Mouse (Mus musculus) fat pad, adult 2 months (tissue): Measurements from ENCODE around the gene Impg1.
"Not testable (repeated sequence)": the region's sequence is repeated elsewhere in the genome, so short reads cannot be mapped to it uniquely, and the experiment has no call there.

Experiments used
- DNase-seq: peaks from one replicate; pipeline ENCODE4 v3.0.0-alpha.2; 2011; ENCODE audit warnings: low read depth, low spot score; ENCODE audit errors: extremely low read depth

Impg1 gene

DNA sequence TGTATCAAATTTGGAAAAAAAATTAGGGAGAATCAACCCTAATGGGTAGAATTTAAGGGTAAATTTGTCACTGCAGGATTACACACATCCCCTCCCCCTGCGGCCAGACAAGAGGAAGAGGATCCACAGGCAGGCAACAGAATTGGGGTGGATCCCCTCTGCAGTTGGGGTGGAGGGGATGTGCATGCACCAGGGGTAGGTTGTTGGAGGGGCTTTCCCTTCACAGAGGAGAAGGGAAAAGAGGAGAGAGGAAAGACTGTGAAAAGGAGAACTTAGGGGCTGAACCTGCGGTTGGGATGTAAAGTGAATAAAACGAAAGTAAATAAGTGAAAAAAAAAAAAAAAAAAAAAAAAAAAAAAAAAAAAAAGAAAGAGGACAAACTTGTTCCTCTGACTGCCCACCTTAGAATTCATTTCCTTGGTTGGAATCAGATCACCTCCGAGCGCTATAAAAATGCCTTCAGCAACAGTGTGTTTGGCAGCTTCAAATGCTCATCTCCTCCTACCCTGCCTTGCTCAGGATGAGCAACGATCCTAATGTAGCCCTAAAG is 120.8 kb downstream of the Impg1 start:
- no peak for DNase-seq

DNA sequence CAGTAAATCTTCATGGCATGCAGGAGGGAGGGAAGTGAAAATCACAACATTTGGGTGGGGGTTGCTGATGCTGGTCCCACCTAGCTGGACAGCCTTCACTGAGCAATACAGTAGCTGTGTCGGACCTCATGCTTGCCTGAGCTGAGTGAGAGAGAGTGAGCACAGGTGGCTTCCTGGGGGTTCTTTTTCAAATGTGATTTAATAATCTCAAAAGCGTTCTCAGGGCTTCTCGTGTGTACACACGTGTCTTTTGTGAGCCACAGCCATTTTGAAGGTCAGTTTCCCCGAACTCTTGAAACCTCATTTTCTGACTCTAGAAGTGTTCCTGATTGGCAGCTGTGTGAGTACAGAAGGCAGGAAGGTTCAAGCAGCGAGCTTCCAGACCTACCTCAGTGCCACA is 122.8 kb downstream of the Impg1 start:
- no peak for DNase-seq

DNA sequence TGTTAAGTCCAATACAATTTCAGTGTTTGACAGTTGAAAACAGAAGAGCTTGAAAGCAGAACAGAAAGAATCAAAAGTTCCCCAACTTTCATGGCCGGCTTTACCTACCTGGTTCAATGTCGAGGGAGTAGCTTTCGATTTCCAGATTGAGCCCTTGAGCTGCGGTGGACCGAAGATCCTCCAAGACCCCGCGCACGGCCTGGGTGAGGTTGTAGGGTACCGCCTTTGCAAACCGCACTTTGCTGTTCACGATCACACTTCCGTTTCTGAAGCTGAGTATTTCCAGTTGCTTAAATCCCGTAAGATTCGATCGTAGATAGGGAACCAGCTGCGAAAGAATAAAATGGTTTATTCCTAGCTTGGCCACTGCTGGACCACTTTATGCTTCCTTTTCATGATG is 123.5 kb downstream of the Impg1 start:
- no peak for DNase-seq

DNA sequence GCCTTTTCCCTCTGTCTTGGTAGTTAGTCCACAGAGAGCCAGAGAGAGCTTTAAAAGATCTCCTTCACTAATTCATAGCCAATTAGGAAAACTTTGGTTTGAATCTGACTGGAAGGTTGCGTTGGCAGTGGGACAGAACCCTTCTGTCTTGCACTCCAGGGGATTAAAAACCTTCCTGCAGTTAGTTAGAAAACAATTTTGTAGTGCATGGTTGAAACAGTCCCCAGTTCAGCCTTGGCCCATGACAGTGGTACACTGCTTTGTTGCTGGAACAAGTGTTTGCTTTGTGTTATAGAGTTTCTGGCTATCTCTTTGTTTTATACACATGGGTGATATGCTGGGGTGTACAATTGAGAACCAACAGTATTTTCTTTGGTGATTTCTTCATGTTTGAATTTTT is 124.4 kb downstream of the Impg1 start:
- no peak for DNase-seq

DNA sequence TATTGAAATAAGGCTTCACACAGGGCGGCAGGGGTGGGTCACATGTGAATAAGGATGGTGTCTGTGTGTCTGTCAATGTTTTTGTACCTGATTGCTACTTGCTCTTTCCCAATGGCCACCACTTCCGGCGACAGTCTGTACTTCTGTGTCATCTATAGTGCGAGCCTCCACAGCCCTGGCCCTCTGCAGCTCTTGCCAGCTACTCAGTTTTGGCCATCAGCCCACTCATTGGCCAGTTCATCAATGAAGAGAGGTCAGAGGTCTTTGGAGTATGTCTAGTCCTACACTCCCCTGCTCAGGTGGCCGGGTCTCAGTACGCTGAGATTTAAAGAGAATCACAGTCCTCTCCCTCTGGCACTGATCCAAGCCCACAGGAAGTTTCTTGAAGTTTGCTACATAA is 127.3 kb downstream of the Impg1 start:
- DNase-seq = no peak

DNA sequence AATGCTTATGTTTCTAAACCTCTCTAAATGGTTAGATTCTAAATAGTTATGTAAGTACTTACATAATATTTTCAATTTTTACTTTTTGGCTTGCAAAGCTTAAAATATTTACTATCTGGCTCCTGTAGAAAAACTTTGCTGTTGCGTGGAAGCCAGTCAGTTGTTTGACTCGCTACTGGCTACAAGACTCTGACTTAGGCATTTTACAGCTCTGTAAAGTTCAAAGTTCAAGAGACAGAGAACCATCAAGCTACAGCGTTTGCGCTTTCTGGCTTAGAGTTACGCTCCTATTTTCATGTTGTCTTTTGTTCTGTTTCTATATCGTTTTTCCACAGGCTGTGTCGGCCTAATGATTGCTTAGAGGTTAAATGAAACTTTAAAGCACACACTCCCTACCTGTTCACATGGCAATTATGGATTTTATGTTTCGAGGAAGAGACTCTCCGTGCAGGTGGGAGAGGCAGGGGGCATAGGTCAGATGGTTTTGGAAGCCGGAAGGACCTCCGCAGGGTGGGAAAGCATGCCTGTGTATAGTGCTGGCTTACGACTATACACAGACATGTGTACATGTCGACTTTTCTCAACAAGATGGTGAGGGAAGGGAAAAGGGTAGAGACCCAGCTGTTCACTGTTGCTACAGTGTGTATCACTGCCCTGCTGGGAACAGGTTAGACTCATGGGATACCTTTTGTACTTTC is 129.5 kb downstream of the Impg1 start:
- no peak for DNase-seq

DNA sequence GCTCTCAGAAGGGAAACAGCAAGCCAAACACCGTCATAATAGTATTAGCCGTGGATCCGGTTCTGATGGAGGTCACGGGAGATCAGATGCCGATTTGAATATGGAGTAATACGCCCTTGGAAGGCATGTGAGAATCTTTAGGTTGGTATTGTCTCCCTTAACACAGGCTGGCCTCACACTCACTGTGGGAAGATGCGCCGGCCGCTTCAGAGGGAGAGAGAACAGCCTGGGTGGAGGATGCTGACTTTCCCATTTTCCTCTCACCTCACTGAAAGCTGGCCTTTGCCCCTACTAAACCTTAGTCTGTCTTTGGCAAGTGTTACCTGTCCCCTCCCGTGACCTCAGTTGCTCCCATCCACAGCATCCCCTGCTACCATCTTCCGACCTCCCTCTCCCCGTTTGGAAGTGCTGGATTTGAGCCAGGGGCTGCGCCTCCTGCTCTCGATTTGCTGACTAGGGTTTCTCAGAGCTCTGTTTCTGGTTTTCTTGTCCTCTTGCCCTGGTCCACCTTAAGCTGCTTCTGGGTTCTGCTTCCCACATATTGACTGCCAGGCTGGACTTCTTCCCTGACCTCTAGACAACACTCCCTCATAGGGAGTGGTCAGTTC is 131.2 kb downstream of the Impg1 start:
- DNase-seq = no peak

DNA sequence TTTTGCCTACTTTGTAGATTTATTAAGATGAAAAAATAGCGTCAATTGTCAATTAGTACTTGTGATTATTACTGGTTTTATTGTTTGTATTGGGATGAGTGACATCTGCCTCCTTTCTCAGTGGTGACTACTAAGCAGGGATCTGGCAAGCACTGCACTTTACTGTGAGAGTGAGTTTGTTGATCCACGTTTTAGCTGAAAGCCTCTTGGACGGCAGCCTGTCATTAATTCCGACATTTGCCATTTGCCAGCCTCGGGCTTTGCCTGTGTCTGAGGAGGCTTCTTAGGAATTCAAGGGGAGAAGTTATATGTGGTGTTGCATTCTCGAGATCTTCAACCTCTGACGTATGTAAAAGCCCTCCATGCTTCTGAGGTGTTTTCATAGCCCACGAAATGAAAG is 131.8 kb downstream of the Impg1 start:
- no peak for DNase-seq

DNA sequence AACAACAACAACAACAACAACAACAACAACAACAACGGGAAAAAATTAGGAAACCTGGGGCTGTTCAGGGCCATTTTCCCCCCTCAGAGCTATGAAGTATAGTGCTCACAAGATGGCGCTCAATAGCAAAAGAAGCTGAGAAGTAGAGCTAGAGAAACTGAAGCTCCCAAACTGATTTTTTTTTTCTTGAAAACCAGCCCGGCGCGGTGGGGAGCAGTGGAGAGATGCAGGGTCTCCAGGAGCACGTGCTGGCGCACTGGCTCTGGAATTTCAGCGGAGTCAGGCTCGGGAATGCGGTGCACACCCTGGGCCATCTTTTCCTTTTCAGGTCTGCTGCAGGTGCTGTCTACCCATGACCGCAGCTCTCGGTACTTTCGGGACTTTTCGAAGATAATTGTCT is 133.1 kb downstream of the Impg1 start:
- no peak for DNase-seq

DNA sequence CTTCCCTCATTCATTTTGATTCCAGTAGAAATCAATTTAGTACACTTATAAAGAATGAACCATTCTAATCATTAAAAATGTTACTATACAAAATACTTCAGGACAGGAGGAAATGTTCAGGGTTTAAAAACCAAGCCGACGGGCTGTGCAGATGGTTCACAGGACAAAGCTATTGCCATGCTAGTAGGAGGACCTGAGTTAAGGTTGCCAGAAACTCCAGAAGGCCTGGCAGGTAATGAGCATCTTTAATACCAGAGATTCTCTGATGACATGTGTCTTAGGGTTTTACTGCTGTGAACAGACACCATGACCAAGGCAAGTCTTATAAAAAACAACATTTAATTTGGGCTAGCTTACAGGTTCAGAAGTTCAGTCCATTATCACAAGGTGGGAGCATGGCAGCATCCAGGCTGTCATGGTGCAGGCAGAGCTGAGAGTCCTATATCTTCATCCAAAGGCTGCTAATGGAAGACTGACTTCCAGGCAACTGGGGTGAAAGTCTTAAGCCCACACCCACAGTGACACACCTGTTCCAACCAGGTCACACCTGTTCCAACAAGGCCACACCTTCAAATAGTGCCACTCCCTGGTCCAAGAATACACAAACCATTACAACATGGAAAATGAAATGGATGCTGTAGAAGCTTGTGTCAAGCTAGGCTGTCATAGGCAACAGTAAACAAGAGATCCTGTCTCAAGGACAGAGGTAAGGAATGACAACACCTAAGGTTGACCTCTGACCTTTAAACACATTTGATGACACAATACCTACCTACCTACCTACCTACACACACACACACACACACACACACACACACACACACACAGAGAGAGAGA is 144.0 kb downstream of the Impg1 start:
- not testable (repeated sequence) for DNase-seq

DNA sequence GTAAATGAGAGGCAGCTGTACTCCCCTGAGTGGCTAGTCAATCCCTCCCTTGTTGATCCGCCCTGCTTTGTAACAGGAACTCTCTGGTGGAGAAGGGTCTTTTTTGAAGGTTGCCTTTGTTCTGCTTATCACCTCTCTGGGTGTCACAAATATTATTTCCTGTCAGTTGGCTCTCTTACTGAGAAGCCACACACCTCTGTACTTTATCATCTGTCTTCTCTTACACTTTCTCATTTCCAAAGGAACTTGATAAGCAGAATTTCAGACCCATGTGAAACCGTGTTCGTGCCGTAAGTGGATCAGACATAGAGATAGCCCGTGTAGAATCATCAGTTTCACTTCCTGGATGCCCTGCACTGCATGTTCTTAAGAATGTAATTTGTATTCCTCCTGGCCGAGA is 147.3 kb downstream of the Impg1 start:
- no peak for DNase-seq

DNA sequence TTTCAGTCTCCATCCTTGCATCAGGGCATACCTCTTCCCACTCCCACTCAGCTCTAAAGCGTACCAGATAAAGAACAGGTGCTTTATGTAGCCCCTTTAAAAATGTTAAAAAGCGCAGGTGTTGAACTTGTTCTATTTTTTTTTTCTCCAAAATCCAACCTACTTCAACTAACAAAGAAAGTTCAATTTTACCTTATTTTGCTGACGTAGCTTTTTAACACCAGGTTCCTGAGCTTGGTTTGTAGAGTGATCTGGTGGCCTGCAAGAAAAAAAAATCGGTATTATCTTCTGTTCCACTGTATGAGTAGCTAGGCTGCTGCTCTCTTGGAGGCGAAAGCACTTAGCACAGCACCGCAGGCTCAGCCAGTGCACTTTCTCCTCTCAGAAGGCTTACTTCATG is 149.4 kb downstream of the Impg1 start:
- no peak for DNase-seq

DNA sequence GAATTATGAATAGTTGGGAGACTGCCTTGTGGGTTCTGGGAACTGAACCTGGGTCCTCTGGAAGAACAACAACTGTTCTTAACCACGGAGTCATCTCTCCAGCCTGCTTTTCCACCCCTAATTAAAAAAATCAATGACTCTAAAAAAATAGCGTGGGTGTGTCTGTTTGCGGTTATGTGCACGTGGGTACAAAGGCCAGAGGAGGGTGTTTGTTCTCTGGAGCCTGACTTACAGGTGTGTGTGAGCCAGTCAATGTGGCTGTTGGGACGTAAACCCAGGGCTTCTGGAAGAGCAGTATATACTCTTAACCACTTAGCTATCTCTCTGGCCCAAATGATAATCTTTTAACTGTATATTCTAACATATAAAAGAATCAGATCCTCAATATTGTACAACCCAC is 151.7 kb downstream of the Impg1 start:
- DNase-seq = no peak

DNA sequence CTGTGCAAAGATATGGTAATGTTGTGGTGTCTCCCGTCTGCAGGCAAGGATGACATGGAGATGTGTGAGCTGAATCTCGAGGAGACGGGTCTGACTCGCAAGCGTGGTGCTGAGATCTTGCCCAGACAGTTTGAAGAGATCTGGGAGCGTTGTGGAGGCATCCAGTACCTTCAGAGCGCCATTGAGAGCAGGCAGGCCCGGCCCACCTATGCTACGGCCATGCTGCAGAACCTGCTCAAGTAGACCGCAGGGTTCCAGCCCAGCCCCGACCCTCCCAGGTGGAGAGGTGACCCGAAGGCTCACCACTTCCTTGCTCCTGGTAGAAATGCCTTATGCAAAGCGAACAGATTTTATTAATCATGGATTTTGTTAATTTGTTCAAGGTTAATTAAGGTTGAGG is 157.7 kb downstream of the Impg1 start:
- DNase-seq = no peak

DNA sequence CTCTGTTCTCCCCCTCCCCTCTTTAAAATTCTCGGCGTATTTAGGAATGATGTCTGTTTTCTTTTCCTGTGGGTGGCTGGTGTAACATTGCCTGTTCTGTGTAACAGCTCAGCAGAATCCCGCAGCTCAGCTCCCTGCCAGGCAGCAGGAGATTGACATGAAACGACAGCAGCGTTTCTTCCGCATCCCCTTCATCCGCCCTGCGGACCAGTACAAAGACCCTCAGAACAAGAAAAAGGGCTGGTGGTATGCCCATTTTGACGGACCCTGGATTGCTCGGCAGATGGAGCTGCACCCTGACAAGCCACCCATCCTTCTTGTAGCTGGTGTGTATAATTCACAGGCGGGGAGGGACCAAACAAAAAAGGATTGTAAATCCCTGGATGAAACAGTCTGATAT is 158.4 kb downstream of the Impg1 start:
- DNase-seq = no peak

DNA sequence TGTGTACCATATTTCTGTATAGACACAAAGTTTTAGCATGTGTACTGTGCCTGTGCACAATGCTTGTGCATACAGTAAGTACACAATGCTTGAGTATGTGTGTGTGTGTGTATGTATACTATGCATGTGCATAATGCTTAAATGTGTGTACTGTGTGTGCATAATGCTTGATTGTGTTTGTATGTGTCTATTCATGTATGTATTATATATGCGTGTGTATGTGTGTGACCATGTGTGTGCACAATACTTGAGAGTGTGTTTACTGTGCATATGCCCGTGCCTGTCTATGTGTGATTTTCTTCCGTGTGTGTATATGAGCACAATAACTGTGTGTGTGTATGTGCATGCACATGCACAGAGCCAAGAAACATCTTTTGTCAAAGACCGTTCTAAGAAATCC is 158.9 kb downstream of the Impg1 start:
- no peak for DNase-seq

DNA sequence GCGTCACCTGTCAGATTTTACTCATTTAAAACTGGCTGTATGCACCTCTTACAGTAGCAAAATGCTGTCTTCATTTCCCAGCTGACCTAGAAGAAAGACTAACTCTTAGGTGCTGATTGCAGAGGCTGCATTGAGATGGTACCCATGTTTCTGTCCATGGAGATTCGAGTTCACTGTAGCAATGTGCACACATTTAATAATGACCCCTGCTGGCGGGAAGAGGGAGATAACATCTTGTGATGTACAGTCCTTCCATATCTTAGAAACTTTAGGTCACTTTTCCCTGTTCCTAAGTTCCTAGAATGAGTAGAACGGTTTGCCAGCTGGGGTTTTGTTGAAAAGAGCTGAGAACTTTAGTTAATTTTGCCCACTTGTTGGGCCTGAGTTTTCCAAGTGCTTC is 161.8 kb downstream of the Impg1 start:
- DNase-seq = no peak

DNA sequence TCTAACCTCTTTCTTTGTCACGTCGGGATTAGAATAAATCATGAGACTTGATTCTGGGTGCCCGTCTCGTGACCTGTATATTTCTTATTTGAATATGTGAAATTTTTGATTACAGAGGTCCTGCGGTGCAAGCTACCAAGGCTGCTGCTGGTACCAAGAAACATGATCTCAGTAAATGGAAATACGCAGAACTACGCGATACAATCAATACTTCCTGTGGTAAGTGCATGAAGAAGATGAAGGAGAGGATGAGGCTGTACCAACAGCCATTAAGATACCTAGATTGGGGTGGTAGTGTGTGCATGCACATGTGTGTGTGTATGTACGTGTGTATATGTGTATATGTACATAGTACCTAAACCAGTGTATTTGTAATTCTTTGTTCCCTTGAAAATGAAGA is 166.2 kb downstream of the Impg1 start:
- DNase-seq = no peak

DNA sequence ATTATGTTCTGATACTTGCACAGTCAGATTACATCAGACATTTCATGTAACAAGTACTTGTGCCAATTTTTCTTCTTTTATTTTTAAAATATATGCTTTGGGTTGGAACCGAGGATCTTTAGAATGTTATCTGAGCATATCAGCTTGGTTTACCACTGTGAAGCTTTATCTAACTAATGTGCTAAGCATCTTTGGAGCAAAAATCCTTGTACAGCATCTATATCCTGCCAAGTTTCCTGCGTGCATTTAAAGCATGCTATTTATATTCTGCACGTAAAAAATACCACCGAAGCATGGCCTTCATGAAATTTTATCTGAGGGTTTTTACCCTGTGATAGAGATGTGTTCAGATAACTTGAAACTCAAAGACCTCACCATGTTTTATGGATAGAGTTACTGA is 169.2 kb downstream of the Impg1 start:
- DNase-seq = no peak

DNA sequence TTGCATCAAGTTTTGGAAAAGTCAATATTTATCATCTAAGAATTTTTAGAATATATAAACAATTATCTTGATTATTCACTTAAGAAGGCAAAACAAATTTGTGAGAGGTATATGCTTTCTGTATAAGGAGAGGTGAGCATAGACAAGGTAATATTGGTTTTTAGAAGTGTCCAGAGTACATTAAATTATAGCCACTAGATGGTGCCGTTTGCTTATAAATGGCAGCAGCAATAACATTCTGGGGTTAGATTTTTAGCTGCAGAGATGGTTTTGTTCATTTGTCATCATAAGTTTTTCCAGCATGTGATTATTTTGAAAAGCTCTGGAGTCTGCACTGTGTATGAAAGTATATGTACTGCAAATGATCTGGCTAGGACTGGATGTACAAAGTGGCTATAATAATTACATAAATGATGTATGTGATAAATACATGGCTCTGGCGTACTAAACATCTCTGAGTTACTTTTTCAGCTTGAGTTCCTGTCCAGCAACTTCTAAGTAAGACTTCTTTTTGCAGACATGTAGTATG is 172.2 kb downstream of the Impg1 start:
- DNase-seq = no peak

DNA sequence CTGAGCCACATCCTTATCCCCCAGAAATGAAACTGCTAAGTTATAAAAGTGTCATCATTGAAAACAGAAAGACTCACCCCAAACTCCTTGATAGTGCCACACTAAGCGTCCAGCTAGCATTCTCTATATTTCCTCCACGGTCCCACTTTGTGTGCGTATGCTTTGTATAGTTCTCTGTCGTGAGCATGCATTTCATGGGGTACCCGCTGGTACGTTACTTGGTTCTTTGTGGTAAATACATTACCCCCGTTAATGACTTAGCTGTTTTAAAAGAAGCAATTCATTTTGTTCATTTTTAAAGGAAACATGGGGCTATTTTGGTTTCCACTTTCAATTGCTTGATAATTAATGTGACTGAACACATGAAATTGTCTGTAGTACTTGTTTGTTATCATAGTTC is 178.4 kb downstream of the Impg1 start:
- no peak for DNase-seq
